Mouse (Mus musculus) left cerebral cortex, adult 11 months (tissue): Measurements from ENCODE around the gene Arl15.
A peak's percentile ranks its signal among the peaks of the same experiment; 100 is the strongest.

Source experiments
- DNase-seq: peaks from one replicate; pipeline ENCODE4 v3.0.0; 2022; ENCODE audit warnings: low spot score

The Arl15 gene

DNA sequence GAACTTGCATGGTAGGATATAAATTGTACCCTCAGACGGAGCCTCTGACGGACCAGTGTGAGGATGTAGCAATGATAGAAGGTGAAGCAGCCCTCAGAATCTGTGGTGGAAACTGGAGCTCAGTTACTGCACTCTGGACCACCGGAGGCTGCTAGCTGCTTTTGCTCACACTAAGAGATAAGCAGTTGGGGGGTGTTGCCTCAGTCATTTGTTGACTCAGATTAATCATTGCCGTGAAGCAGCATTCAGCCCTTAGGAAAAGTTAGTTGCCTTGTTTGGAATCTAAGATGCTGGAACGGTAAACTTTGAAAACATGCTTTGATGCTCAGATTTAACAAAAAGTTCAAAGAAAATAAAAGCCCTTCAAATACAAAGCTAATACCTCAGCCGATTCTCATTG is 270.7 kb downstream of the Arl15 start:
- DNase-seq, result no peak

DNA sequence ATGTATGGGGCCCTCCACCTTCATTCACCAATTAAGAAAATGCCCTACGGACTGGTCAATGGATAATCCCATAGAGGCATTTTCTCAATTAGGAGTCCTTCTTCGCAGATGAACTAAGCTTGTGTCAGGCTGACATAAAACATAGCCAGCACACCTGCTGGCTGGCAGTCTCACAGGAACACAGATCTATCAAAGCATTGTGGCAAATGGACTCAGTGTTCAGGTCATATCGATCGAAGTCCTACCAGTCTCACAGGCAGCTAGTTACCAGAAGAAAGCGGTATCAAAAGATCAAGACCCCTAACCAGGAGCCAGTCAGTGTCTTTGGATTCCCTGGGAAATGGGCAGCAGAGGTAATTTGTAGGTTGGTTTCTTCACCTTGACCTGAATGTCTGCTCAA is 274.1 kb downstream of the Arl15 start:
- no peak for DNase-seq

DNA sequence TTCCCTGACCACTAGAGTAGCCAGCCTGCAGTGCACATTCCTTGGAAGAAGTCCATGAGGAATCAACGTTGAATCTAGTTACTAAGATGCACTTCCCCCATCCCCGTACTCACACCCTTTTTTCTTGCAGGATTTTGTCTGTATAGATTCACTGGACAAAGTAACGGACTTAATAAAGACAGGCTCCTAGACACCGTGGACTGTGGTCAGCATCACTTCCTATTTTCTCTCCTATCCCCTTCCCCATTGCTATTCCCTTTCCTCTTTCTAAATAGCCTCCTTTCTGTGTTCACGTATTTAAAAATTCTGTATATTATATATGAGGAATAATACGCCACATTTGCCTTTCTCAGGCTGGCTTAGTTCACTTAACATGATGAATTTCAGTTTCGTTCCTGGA is 277.1 kb downstream of the Arl15 start:
- no peak for DNase-seq

DNA sequence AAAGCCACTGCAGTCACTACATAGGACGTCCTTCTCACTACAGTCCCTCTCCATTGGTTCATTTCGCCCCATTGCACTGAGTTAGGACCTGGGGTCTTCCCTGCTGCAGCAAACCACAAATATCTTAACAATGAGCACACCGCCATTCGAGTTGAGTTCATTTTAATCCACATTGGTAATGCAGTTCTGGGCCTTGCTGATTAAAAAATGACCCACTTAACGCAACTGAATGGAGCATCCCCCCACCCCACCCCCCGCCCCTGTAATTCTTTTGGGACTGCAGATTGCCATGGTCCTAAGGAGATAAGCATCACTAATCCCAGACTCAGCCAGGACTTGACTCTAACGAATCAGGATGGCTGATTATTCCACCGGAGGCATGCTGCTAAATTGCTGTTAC is 280.2 kb downstream of the Arl15 start:
- DNase-seq, result no peak

DNA sequence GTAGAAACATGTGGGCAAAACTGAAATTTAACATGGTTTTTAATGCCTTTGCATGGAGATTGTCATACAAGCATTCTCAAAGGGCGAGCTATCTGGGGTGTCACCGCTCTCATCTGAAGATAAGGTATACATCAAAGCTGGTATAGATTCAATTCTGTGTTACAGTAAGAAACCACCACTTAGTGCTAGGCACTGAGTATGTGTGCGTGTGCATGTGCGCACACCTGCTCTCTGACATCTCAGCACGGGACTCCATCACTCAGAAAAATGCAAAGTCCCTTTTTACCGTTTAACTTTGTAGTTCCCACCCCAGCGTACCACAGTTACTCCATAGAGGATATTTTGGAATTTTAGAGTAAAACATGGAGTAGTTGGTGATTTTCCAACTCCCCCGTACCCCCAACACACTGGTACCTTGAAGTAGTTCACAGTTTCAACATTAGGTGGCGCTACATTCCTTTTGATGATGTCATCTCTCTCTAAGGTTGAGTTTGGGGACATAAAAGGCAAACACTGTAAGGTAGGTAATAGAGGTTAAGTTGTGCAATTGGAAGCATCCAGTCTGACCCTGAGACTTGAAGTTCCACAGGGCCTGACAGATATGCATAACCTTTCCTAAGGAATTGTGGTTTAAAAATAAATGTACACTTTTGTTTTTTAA is 281.5 kb downstream of the Arl15 start:
- DNase-seq, result peak; percentile 21

DNA sequence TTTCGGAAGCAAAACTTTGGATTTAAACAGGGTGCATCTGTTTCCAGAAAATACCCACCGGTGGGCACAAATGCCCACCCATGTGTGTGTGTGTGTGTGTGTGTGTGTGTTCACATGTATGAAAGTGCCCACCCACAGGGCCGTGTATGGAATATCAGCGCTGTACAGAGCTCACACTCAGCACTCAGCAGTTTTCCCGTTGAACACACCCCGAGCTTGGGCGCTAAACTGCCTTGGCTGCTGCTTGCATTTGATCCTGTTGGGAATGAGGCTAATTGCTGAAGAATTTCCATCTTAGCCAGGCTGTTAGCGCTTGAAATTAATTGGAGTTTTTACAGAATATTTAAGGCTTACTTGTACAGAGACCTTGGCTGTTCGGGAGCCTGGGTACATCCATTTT is 282.9 kb downstream of the Arl15 start:
- DNase-seq, result no peak

DNA sequence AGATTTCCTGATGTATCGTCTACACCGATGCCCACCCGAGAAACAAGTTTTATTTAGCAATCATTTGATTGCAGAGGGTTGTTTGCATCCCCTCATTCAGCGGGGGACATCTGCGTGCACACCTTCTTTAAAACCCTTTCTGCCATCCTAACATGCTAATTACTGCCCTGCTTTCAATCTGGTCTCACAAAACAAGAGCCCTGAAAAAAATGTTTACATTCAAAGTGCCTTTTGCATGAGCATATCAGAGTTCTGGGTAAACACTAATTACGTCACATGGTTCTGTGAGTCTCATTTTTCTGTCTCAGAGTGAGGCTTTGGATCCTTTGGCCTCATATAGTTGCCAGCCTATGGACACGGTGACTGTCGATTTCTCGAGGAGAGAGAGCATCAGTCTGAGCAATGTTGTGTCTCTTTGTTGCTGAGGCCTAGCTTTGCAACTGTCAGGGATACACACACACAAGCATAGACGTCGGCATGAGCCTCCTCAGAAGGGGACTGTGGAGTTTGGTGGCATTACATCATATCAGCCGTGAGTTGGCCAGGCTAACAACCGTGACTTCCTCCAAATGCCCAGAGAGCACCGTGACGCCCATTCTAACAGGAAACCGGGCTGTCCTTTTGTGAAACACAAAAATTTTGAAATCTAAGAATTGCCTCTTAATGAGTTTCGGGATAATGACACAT is 283.4 kb downstream of the Arl15 start:
- no peak for DNase-seq

DNA sequence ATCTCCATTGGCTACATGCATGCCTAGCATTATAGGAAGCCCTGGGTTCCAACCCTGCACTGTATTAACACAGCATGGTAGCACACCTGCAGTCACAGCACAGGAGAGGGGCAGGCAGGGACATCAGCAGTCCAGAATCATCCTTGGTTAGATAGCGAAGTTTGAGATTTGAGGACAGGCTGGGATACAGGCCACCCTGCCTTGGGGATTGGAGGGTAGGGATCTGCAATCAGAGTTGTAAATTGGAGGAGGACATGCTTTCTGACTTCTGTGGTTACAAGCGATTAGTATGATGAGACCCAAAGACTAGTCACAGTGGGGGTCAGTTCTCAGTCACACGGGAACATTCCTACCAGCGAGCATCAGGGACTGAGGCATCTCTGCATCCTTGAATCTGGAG is 284.5 kb downstream of the Arl15 start:
- DNase-seq, result no peak

DNA sequence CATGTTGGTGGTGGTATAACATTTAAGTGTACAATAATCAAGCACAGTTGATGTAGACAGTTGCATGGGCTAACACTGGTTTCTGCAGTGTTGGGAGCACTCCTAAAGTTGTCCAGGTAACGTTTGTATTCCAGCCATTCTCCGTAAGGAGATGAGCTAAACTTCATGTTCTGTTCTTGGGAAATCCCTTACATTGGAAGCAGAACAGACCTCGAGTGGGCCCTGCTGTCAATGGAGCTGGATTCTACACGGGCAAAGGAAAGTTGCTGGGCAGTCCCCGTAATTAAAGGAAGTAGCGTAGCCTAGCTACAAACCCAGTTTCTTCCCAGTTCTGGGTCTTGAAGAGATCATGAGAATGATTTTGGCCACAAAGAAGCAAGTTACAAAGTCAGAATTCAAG is 285.4 kb downstream of the Arl15 start:
- no peak for DNase-seq

DNA sequence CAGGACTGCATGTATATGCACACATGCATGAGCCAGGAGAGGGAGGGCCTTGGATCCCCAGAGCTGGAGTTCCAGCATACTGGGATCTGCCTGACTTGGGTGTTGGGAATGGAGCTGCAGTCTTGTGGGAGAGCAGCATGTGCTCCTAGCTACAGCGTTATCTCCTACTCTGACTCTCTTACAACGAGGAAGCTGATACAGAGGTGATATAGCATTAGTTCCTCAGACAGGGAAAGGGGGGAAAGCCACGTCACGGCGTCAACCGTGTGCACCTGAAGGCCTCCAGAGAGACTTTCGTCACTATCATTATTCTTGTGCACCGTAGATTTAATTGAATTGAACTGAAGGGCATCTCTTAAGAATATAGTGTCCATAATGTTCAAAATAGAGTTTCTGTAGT is 286.2 kb downstream of the Arl15 start:
- no peak for DNase-seq

DNA sequence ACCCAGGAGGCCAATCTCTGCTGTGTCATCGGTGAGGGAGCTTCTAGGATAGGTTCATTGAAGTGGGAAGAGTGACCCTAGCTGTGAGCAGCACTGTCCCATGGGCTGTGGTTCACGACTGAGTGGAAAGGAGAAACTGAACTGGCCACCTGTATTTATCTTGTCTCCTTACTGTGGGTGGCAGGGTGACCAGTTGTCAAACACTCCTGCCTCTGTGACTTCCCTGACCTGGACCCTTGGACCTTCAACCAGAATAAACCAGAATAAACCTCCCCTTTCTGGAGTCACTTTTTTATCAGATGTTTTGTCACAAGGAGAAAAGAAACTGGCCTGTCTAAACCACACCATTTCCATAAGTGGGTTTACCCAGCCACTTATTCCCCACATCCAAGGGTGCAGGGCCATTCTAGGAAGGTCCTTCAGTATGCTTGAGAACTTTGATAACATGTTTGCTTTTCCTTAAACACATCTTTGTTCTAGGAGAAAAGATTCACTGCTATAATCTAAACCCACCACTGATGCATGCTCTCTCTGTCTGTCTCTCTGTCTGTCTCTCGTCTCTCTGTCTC is 289.3 kb downstream of the Arl15 start:
- no peak for DNase-seq

DNA sequence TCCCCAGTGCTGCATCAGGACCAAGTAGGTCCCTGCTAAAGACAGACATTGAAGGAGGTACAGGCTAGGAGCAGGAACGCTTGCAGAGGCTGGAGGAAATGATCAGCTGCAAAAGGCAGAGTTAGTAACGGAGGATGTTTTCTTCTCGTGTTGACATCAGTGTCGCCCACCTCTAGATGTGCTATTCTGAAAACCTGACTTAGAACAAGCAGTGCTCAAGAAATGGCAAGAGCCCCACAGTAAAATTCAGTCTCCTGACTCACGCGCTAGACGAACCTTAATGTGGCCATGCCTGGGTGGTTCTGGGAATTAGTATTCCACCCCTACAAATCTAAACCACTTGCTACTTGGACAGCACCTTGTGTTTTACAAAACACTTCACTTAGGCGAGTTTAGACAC is 291.1 kb downstream of the Arl15 start:
- DNase-seq, result peak; percentile 45

DNA sequence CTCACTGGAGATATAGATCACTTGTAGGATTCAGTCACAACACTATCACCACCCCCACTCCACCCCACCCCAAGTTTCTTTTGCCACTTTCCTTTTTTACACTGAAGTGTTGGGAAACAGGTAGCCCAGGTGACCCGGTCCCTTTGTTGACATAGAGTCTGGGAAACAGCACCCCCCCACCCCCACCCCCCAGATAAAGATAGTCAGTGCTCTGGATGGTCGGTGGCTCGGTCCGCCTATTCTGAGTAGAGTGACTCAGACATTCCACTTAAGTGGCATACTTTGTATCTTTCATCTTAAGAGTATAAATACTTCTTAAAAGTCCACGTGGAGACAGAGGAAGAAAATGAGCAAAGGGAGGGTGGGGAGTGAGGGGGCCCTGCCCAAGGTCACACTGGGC is 292.0 kb downstream of the Arl15 start:
- DNase-seq, result no peak

DNA sequence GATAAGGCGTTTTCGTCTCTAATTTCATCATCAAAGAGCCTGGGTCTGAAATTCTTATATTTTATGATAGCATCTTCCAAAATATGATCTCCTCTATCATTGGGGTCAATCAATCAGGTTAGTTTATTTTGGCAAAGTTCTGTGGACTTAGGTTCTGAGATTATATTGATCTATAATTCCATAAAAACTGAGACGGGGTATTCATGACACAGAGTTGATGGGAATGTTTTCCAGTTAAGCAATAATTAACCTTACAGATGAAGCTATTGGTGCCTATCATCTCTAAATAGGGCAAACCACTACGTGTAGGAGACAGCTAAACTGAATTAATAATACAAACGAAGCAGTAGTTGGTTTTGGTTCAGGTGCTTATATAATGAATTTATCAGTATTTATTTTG is 292.5 kb downstream of the Arl15 start:
- DNase-seq, result no peak

DNA sequence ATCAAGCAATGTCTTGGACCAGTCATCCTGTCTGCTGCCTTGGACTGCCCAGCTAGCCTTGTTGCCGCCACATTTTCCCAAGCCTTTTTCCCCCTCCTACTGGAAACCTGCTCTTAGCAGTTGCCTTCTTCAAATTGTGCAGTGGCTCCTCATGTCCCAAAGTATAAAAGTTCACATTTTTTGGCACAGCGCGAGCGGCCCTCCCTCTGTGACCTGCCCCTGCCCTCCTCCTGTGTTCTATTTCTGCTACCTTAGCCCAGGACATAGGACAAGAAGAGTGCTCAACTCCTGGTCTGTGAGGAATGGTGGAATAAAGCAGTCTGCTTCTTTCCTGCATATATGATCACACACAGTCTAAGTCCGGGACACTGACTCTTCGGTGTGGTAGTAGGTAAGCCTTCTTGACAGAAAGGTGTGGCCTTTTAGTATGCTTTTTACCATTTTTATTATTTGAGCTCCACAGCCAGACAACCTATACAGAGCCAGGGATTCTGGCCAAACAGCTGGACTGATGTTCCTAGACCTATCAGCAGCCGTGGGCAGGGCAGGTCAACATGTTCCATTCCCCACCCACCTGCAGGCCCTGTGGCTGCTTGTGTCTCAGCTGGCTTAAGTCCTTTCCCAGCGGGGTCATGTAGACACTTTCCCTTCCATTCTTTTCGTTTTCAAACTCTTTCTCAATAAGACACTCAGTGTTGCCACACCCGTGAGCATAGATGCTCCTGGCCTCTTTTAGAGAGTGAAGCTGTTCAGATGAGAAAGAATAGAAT is 293.6 kb downstream of the Arl15 start:
- no peak for DNase-seq

DNA sequence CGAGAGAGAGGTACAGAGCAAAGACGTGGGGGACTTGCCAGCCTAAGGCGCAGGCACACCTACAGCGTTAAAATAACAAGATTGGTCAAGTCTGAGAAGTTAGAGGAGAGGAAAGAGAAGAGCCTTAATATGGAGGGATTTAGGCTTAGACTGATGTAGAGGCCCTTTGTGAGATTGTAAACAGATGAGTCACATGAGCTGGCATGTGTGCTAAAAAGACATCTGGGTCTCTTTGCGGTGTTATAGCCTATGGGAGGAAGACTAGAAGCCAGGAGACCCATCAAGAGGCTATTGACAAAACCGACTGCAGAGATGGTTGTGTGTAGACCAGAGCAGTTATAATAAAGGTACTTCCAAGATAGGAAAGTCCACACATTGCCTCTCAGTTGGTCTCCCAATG is 296.5 kb downstream of the Arl15 start:
- no peak for DNase-seq

DNA sequence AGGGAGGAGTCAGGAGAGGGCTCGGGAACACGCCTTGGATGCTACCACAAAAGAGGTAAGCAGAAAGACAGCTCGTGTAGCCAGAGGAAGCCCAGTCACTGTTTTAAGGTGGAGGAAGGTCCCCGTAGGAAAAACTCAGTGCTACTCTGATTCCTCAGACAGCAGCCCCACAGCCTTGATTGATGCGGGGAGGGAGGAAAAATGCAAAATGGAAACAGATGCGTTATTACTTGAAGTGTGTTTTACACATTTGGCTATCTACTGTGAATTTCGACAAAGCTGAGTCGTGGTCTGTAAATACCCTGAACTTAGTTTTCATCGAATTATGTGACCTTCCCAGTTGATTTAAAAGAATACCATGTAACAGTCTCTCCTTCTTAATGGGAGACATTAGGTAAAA is 296.9 kb downstream of the Arl15 start:
- no peak for DNase-seq

DNA sequence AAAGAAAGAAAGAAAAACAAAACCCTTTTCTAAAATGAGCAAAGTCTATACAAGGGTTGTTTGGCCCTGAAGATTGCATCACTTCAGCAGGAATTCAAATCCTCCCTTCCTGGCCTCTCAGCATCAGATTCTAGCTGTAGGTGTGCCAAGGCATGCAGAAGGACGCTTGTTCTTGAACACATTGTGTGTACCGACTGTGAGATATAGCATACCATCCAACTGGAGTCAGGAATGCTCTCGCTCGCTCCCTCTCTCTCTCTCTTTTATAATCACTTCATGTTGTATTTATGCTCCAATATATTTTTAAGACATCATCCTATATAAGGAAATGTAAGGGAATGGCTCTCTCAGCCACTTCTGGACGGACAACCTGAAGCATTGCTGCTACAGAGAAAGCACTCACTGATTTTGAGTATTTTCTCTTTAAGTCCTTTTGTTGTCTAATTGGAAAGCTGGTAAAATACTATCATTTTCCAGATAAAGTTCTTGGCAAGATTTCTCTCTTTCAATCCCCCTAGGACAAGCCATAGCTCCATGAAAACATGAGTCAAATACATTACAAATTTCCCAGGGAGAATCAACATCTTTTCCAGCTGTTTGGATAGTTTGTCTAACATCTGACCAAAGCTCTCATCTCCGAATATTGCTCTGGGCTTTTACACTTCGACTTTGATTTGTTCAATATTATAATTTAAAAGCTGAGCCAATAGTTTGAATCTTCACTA is 300.0 kb downstream of the Arl15 start:
- no peak for DNase-seq

DNA sequence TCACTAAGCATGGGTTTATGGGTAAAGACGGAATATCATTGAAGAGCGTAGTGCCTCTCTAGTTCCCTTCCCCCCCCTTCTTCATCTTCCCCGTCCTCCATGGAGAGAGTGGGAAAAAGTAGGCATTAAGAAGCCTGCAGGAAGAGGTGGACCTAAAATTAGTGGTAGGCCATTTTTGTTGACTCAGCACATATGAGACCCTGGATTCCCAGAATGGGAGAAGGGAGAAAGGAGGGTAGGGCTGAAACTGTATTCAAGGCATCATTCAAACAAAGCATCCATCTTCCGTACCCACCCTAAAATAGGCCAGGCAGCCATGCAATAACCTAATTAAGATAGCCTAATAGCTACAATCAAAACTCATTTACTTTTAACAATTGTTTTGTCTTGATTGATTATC is 301.1 kb downstream of the Arl15 start:
- DNase-seq, result no peak

DNA sequence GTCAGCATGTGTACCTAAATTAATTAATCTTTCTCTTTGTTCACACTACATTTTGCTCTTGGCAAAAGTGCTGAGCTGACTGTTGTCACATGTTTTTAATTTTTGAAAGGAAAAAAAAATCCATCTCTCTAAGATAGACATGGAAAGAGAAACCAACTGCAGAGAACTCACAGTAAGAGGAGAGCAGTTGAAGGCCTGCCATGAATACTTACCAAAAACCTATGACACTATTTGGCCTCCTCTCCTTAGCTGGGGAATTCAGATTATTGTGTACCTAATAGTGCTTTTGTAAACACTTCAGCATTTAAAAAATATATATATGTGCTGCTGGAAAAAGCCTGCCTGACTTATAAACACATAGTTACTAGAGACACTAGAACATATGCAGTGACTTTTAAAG is 302.1 kb downstream of the Arl15 start:
- no peak for DNase-seq

DNA sequence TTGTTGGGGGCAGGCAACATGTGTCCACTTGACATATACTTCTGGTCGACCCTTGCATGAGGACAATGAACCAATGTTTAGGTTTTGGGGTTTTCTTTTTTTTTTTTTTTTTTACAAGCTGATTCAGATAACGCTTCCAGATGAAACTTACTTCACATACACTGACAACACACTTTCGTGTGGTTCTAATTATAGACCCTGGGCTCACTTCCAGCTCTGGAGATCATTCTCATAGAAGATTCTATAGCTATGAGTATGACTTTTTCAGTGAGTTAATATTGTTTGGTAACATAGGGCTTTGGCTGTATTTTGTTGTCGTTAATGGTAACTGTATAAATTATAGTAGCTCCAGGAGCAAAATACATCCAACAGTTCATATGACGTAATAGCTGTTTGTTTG is 306.9 kb downstream of the Arl15 start:
- no peak for DNase-seq

DNA sequence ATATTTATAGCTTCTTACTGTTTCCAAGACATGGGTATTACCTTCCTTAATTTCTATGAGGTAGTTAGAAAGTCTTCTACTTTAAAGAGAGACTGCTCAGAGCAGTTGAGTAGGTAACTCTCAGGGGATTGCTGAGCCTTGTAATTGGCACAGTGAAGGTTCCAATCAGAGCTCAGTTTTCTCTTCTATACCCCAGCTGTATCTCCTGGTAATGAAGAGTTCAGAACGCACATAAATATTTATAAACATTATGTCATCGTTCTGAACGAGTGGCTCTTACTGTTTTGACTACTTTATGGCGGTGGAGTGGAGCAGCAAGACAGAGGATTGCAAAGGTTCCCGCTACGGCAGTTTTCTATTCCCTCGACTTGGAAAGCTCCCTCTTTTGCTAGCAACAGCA is 311.8 kb downstream of the Arl15 start:
- no peak for DNase-seq
